Mouse (Mus musculus) lung, postnatal 0 days (tissue): ENCODE data around the gene Elfn2. TPM values are rescaled to one million over a fixed set of nuclear protein-coding genes. Genes with fewer than 3 reads are reported as not detected.
A peak's percentile ranks its signal among the peaks of the same experiment; 100 is the strongest.

Experiments used
- ATAC-seq: fragments of 200-750 bp; cut with Nextera tagmentation; 2 replicates; pipeline ENCODE4 v1.8.0; 2017; ENCODE audit warnings: moderate library complexity
- DNase-seq: peaks from one replicate; pipeline ENCODE4 v3.0.0-alpha.2; 2016; ENCODE audit warnings: low spot score
- H3K27ac ChIP-seq: fragments of 300-500 bp; sonication (generic); 2 replicates; pipeline ENCODE4 v1.5.1; 2014; ENCODE audit warnings: antibody characterized with exemption, mild to moderate bottlenecking, low read length, mixed read lengths
- H3K27me3 ChIP-seq: fragments of 300-500 bp; sonication (generic); replicated peaks from 2 replicates; pipeline ENCODE4 v1.6.1; 2014; ENCODE audit warnings: low read length, mixed read lengths; ENCODE audit not compliant: insufficient read depth
- H3K36me3 ChIP-seq: fragments of 300-500 bp; sonication (generic); 2 replicates; pipeline ENCODE4 v1.6.1; 2014; ENCODE audit warnings: low read length, mixed read lengths; ENCODE audit not compliant: insufficient read depth
- H3K4me1 ChIP-seq: fragments of 300-500 bp; sonication (generic); 2 replicates; pipeline ENCODE4 v1.6.1; 2014; ENCODE audit warnings: antibody characterized with exemption, low read depth, low read length, mixed read lengths; ENCODE audit not compliant: insufficient read depth
- H3K4me2 ChIP-seq: fragments of 300-500 bp; sonication (generic); replicated peaks from 2 replicates; pipeline ENCODE4 v1.6.1; 2014; ENCODE audit warnings: low read depth, mild to moderate bottlenecking, low read length, moderate library complexity, mixed read lengths
- H3K4me3 ChIP-seq: fragments of 300-500 bp; sonication (generic); 2 replicates; pipeline ENCODE4 v1.5.1; 2014; ENCODE audit warnings: low read depth, low read length
- H3K9ac ChIP-seq: fragments of 300-500 bp; sonication (generic); replicated peaks from 2 replicates; pipeline ENCODE4 v1.6.1; 2014; ENCODE audit warnings: low read depth, mild to moderate bottlenecking
- H3K9me3 ChIP-seq: fragments of 300-500 bp; sonication (generic); 2 replicates; pipeline ENCODE4 v1.6.1; 2016; ENCODE audit warnings: low read length, mixed read lengths
- CTCF ChIP-seq: IDR thresholded peaks from 2 replicates; pipeline ENCODE4 v1.5.1; 2016; ENCODE audit warnings: antibody characterized with exemption, mild to moderate bottlenecking
- EP300 ChIP-seq: IDR thresholded peaks from 2 replicates; pipeline ENCODE4 v1.6.1; 2016; ENCODE audit warnings: antibody characterized with exemption, mild to moderate bottlenecking, control low read depth
- WGBS: fragments of 180-500 bp; shearing (Covaris S2); extraction: QIAGEN DNeasy Blood & Tissue Kit; methylation state at CpG from one replicate; pipeline ENCODE4 v1.1.7; 2014; 5-methylcytosine and 5-hydroxymethylcytosine counted together
- polyA plus RNA-seq: library from polyadenylated mRNA; unstranded; fragments of >200 nt; fragmentation: Nextera tagmentation; extraction: Ambion mirVana; gene quantifications from 2 replicates; pipeline ENCODE4 v1.2.1, GENCODE M21; 2015

Elfn2 gene
- polyA plus RNA-seq, 1 experiment from 2014 or later, result 0.02 TPM

DNA sequence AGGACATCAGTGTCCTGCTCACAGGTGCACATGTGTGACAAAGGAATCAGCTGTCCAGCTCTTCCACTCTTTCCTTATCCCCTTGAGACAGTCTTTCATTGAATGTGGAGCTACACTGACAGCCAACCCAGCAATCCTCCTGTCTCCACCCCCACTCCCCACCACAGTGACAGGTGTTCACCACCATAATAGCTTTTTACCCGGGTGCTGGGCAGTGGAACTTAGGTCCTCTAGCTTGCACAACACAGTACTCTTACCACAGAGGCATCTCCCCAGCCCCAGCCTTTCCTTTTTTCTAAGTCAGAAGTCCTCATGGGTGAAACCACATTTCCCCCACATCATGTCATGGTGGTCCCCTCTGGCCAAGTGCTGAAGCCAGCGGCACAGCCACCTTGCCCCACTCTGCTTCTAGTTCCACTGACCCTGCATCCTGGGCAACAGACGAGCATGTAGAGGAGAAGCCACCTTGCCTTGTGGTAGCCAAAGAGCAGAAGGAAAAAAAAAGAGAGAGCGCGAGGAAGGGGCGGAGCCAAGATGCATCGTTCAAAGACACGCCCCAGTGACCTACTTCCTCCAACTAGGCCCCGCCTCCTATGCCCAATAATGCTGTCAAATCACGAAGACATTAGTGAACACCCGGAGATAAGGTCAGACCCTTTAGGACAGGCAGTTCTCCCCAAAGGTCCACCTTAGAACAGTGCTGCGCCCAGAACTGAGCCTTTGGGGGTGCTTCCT lies 11.9 kb upstream of the Elfn2 start:
- TF ChIP-seq EP300, result no peak
- TF ChIP-seq CTCF, result no peak
- Histone ChIP-seq H3K4me1 (no peaks in the 10 kb centered on the region), H3K4me2 (no peak overlapping the region), H3K27me3 (no peaks in the 10 kb centered on the region), H3K4me3 (no peak overlapping the region), H3K36me3 (no peaks in the 10 kb centered on the region), H3K9me3 (no peaks in the 10 kb centered on the region), H3K27ac (no peak overlapping the region), H3K9ac (no peak overlapping the region)
- DNase-seq (no peak), ATAC-seq (no peak)
- 65% methylated on average over 12 of the region's 12 CpGs for WGBS

DNA sequence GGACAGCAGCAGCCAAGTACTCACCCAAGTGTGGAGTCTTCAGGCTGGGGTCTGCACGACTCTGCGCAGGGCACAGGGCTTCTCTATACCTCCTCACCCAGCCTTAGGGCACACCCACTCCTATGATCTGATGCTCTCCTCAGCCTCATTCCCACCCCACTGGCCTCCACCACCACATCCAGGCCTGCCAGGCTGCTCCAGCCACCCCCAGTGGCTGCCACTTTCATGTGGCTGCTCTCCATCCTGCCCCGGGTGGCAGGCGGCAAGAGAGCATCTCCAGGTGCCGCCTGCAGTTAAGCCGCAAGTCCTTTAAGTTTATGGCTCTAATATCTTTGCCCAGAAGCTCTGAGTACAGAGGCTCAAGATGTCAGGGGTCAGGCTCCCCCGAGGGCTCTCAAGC lies 8.1 kb upstream of the Elfn2 start:
- Histone ChIP-seq H3K36me3 (no peaks in the 10 kb centered on the region), H3K4me3 (no peak overlapping the region), H3K27me3 (no peaks in the 10 kb centered on the region), H3K4me1 (no peaks in the 10 kb centered on the region), H3K4me2 (no peak overlapping the region), H3K9me3 (no peaks in the 10 kb centered on the region), H3K9ac (no peak overlapping the region), H3K27ac (no peak overlapping the region)
- ATAC-seq (no peak), DNase-seq (no peak)
- TF ChIP-seq EP300, result no peak
- TF ChIP-seq CTCF, result no peak
- 59% methylated on average over 7 of the region's 7 CpGs for WGBS

DNA sequence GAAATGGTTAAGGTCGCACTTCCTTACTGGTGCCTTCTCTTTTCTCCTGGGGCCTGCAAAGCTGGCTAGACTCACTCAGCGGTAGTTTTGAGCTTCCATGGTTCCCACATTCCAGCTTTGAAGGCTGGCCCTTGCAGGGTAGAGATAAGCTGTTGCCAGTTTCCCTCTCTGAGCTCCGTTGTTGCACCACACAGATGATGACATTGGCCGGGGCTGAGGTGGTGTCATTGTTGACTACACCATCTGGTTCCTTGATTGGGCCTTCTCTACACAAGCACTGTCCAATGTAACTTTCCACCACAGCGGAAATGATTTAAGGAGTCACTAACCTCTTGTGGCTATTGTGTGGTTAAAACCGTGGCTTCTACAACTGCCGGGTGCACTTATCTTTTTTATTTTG lies 2.0 kb upstream of the Elfn2 start:
- Histone ChIP-seq H3K9me3 (no peaks in the 10 kb centered on the region), H3K27me3 (peaks cover 35% of the 10 kb centered on the region), H3K4me1 (no peaks in the 10 kb centered on the region), H3K4me2 (no peak overlapping the region), H3K27ac (no peak overlapping the region), H3K36me3 (no peaks in the 10 kb centered on the region), H3K9ac (no peak overlapping the region), H3K4me3 (no peak overlapping the region)
- ATAC-seq (0 out of 2 replicates have a peak, but pooled peaks have one; percentile 17), DNase-seq (peak; percentile 24)
- WGBS, result 53% methylated on average over 7 of the region's 7 CpGs
- TF ChIP-seq EP300 (no peak), CTCF (no peak)

DNA sequence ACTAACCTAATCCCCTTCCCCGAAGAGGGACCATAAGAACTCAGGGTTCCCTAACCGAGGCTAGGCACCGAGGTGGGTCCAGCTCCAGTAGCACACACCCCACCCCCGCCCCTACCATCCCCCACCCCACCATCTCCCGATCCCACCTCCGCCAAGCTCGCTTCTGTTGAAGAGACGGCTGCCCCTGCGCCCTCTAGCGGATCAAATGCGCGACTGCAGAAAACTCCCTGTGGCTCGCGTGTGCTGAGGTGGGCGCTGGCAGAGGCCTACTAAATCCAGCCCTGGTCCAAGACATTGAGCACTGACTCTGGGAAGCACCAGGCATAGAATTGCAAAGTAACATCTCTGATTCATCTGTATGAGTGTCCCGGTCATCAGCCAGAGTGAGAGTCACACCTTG lies 1.5 kb upstream of the Elfn2 start:
- H3K4me3 ChIP-seq, result no peak overlapping the region
- H3K27ac ChIP-seq, result no peak overlapping the region
- no peaks in the 10 kb centered on the region for H3K9me3 ChIP-seq
- 3% methylated on average over 16 of the region's 16 CpGs for WGBS
- no peaks in the 10 kb centered on the region for H3K36me3 ChIP-seq
- DNase-seq (peak; percentile 68), ATAC-seq (peak; percentile 43; the same call in 1 of the 2 replicates)
- peaks cover 36% of the 10 kb centered on the region for H3K27me3 ChIP-seq
- no peak overlapping the region for H3K4me2 ChIP-seq
- H3K4me1 ChIP-seq, result no peaks in the 10 kb centered on the region
- TF ChIP-seq EP300 (no peak), CTCF (peak; percentile 81)
- H3K9ac ChIP-seq, result no peak overlapping the region

DNA sequence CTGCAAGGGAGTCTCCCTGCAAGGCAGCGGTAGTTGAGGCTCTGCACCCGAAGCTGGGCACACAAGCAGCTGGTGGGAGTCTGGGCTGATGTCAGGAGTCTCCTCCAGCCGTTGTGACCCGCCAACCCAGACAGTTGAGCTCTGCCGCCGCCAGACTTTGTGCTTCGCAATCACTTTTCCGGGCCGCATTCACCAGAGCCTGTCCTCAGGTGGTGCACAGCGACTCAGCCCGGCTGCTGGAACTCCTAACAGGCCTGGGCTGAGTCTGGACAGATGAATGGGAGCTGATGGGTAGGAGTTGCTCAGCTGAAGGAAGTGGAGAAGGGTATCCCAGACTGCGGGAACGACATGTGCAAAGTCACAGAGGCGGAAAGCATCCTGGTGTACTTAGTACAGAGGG lies 845 bp upstream of the Elfn2 start:
- Histone ChIP-seq H3K4me2 (no peak overlapping the region), H3K9ac (no peak overlapping the region), H3K4me1 (no peaks in the 10 kb centered on the region), H3K9me3 (no peaks in the 10 kb centered on the region), H3K4me3 (no peak overlapping the region), H3K36me3 (no peaks in the 10 kb centered on the region), H3K27ac (no peak overlapping the region), H3K27me3 (peaks cover 36% of the 10 kb centered on the region)
- 12% methylated on average over 14 of the region's 14 CpGs for WGBS
- DNase-seq (no peak), ATAC-seq (no peak)
- TF ChIP-seq CTCF (no peak), EP300 (no peak)

DNA sequence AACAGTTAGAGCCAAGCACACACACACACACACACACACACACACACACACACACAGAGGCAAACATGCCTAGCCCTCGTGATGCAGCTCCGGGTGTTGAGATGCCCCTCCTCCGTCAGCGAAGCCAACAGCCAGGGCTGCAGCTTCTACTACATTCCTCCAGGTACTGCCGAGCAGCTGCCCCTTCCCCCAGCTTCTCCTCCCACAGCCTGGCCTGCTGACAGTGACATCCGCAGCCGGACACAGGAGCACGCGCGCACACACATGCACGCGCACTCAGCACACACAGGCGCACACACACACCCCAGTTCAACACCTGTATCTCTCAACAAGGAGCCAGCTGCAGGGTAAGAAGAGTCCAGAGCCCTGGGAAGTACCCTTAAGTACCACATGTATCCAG lies 1.6 kb downstream of the Elfn2 start:
- TF ChIP-seq CTCF, result no peak
- no peak for TF ChIP-seq EP300
- ATAC-seq (no peak), DNase-seq (no peak)
- H3K4me2 ChIP-seq, result no peak overlapping the region
- H3K36me3 ChIP-seq, result no peaks in the 10 kb centered on the region
- no peaks in the 10 kb centered on the region for H3K9me3 ChIP-seq
- H3K9ac ChIP-seq, result no peak overlapping the region
- H3K27me3 ChIP-seq, result peaks cover 53% of the 10 kb centered on the region
- no peak overlapping the region for H3K27ac ChIP-seq
- no peaks in the 10 kb centered on the region for H3K4me1 ChIP-seq
- H3K4me3 ChIP-seq, result no peak overlapping the region
- 52% methylated on average over 13 of the region's 13 CpGs for WGBS

DNA sequence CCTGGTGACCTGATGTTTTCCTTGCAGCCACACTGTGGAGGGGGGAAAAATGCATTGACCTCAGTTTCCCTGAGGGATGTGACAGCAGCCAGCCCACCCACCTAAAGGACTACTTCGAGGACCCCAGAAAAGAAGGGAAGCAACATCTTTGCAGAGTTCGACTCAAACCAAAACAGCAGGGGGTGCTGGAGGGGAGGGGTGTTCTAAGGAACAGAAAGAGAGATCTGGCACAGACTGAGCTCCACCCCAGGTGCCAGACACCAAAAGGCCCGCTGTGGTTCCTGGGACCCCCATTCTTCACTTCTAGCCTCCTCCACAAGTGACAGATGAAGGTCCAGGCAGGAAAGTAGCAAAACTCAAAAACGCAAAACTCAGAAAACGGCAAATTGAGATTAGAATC lies 2.7 kb downstream of the Elfn2 start:
- Histone ChIP-seq H3K27ac (no peak overlapping the region), H3K9me3 (no peaks in the 10 kb centered on the region), H3K36me3 (no peaks in the 10 kb centered on the region), H3K4me1 (no peaks in the 10 kb centered on the region), H3K4me2 (no peak overlapping the region), H3K4me3 (no peak overlapping the region), H3K9ac (no peak overlapping the region), H3K27me3 (peaks cover 53% of the 10 kb centered on the region)
- no peak for DNase-seq
- 37% methylated on average over 5 of the region's 5 CpGs for WGBS
- TF ChIP-seq CTCF, result no peak
- TF ChIP-seq EP300, result no peak
- no peak for ATAC-seq
